Mouse (Mus musculus) MEL (cell line): ENCODE results near the gene Angptl7. TPM values are rescaled to one million over a fixed set of nuclear protein-coding genes. Genes with fewer than 3 reads are reported as not detected.

ENCODE experiments used
- DNase-seq: peaks from one replicate; pipeline ENCODE4 v3.0.0; 2011; ENCODE audit warnings: low read depth, low spot score
- H3K27ac ChIP-seq: 2 replicates; pipeline ENCODE4 v1.5.1; 2012; ENCODE audit warnings: low read depth, mild to moderate bottlenecking, control low read depth, low read length, moderate library complexity; ENCODE audit not compliant: control insufficient read depth
- H3K27me3 ChIP-seq, 2 experiments: fragments of 150-350 bp in 1 of 2; sonication (generic) in 1 of 2; 2 replicates each; pipeline ENCODE4 v1.6.1; 2012; ENCODE audit warnings: low read length in 2 of 2, mild to moderate bottlenecking in 2 of 2, improper control_type of control experiment in 1 of 2, moderate library complexity in 1 of 2; ENCODE audit not compliant: insufficient read depth in 2 of 2, control insufficient read depth in 1 of 2
- H3K36me3 ChIP-seq, 2 experiments: 2 replicates each; pipeline ENCODE4 v1.6.1; 2012 to 2014; ENCODE audit warnings: low read length in 2 of 2, improper control_type of control experiment in 1 of 2, inconsistent platforms in 1 of 2, mild to moderate bottlenecking in 1 of 2; ENCODE audit not compliant: insufficient read depth in 2 of 2, control insufficient read depth in 1 of 2
- H3K4me1 ChIP-seq, 2 experiments: fragments of 150-350 bp in 1 of 2; sonication (generic) in 1 of 2; 2 replicates each; pipeline ENCODE4 v1.6.1; 2012; ENCODE audit warnings: low read length in 2 of 2, improper control_type of control experiment in 1 of 2, mild to moderate bottlenecking in 1 of 2; ENCODE audit not compliant: insufficient read depth in 2 of 2, control insufficient read depth in 1 of 2
- H3K4me3 ChIP-seq, 2 experiments: fragments of 150-350 bp in 1 of 2; sonication (generic) in 1 of 2; 2 replicates each; pipeline ENCODE4 v1.5.1; 2012; ENCODE audit warnings: low read depth in 2 of 2, low read length in 2 of 2, mild to moderate bottlenecking in 2 of 2, moderate library complexity in 2 of 2, control low read depth in 1 of 2, improper control_type of control experiment in 1 of 2; ENCODE audit not compliant: control insufficient read depth in 1 of 2, insufficient read depth in 1 of 2
- H3K79me2 ChIP-seq: 2 replicates; pipeline ENCODE4 v1.6.1; 2012; ENCODE audit warnings: mild to moderate bottlenecking, low read length, moderate library complexity; ENCODE audit not compliant: control insufficient read depth, poor library complexity, insufficient read depth
- H3K9ac ChIP-seq: 2 replicates; pipeline ENCODE4 v1.6.1; 2012; ENCODE audit warnings: low read depth, mild to moderate bottlenecking, control low read depth, low read length, moderate library complexity; ENCODE audit not compliant: control insufficient read depth, poor library complexity, severe bottlenecking
- H3K9me3 ChIP-seq: fragments of 150-350 bp; sonication (generic); replicated peaks from 2 replicates; pipeline ENCODE4 v1.6.1; 2012; ENCODE audit warnings: mild to moderate bottlenecking, low read length, improper control_type of control experiment, moderate library complexity; ENCODE audit not compliant: insufficient read depth
- BHLHE40 ChIP-seq: IDR thresholded peaks from 2 replicates; pipeline ENCODE4 v1.6.1; 2012; ENCODE audit warnings: low read depth, mild to moderate bottlenecking, inconsistent platforms, low read length, improper control_type of control experiment, borderline replicate concordance
- CHD1 ChIP-seq: IDR thresholded peaks from 2 replicates; pipeline ENCODE4 v1.6.1; 2012; ENCODE audit warnings: low read depth, mild to moderate bottlenecking, inconsistent platforms, low read length, improper control_type of control experiment
- CHD2 ChIP-seq: IDR thresholded peaks from 2 replicates; pipeline ENCODE4 v1.6.1; 2011; ENCODE audit warnings: low read length, improper control_type of control experiment
- CTCF ChIP-seq, 3 experiments: IDR thresholded peaks in 2 of 3; conservative IDR thresholded peaks in 1 of 3; 2 replicates each; pipeline ENCODE4 v1.5.1; 2011 to 2012; ENCODE audit warnings: low read length in 3 of 3, low read depth in 2 of 3, mild to moderate bottlenecking in 2 of 3, improper control_type of control experiment in 1 of 3, inconsistent platforms in 1 of 3, mixed read lengths in 1 of 3, moderate library complexity in 1 of 3; ENCODE audit not compliant: control insufficient read depth in 1 of 3, insufficient read depth in 1 of 3, poor library complexity in 1 of 3, severe bottlenecking in 1 of 3
- E2F4 ChIP-seq: IDR thresholded peaks from 2 replicates; pipeline ENCODE4 v1.6.1; 2011; ENCODE audit warnings: low read depth, low read length, improper control_type of control experiment, borderline replicate concordance
- ELF1 ChIP-seq: IDR thresholded peaks from 2 replicates; pipeline ENCODE4 v1.6.1; 2014; ENCODE audit warnings: low read depth, mild to moderate bottlenecking, inconsistent platforms, low read length, improper control_type of control experiment, moderate library complexity
- EP300 ChIP-seq, 2 experiments: IDR thresholded peaks; 2 replicates each; pipeline ENCODE4 v1.6.1; 2011; ENCODE audit warnings: improper control_type of control experiment in 2 of 2, low read length in 2 of 2, low read depth in 1 of 2, mild to moderate bottlenecking in 1 of 2
- GABPA ChIP-seq: IDR thresholded peaks from 2 replicates; pipeline ENCODE4 v1.6.1; 2012; ENCODE audit warnings: low read depth, mild to moderate bottlenecking, inconsistent platforms, low read length, improper control_type of control experiment, moderate library complexity
- GATA1 ChIP-seq: IDR thresholded peaks from 2 replicates; pipeline ENCODE4 v1.6.1; 2011; ENCODE audit warnings: low read depth, low read length, improper control_type of control experiment
- KAT2A ChIP-seq: conservative IDR thresholded peaks from 2 replicates; pipeline ENCODE4 v1.6.1; 2012; ENCODE audit warnings: low read depth, low read length, improper control_type of control experiment, inconsistent platforms
- MAFK ChIP-seq: IDR thresholded peaks from 2 replicates; pipeline ENCODE4 v1.6.1; 2011; ENCODE audit warnings: low read depth, mild to moderate bottlenecking, low read length, improper control_type of control experiment, borderline replicate concordance
- MAX ChIP-seq: IDR thresholded peaks from 2 replicates; pipeline ENCODE4 v1.6.1; 2011; ENCODE audit warnings: low read length, improper control_type of control experiment
- MAZ ChIP-seq: IDR thresholded peaks from 2 replicates; pipeline ENCODE4 v1.6.1; 2012; ENCODE audit warnings: low read depth, mild to moderate bottlenecking, inconsistent platforms, low read length, improper control_type of control experiment
- NELFE ChIP-seq: IDR thresholded peaks from 2 replicates; pipeline ENCODE4 v1.6.1; 2011; ENCODE audit warnings: low read depth, low read length, improper control_type of control experiment
- POLR2A ChIP-seq, 2 experiments: IDR thresholded peaks; 2 replicates each; pipeline ENCODE4 v1.6.1; 2011 to 2012; ENCODE audit warnings: low read length in 2 of 2, mild to moderate bottlenecking in 2 of 2, control low read depth in 1 of 2, improper control_type of control experiment in 1 of 2, low read depth in 1 of 2, moderate library complexity in 1 of 2; ENCODE audit not compliant: control insufficient read depth in 1 of 2, insufficient read depth in 1 of 2, poor library complexity in 1 of 2
- POLR2AphosphoS2 ChIP-seq: IDR thresholded peaks from 2 replicates; pipeline ENCODE4 v1.6.1; 2011; ENCODE audit warnings: low read length, improper control_type of control experiment
- RAD21 ChIP-seq: IDR thresholded peaks from 2 replicates; pipeline ENCODE4 v1.6.1; 2011; ENCODE audit warnings: mild to moderate bottlenecking, low read depth, low read length, improper control_type of control experiment
- SIN3A ChIP-seq: IDR thresholded peaks from 2 replicates; pipeline ENCODE4 v1.6.1; 2012; ENCODE audit warnings: low read length, improper control_type of control experiment, inconsistent platforms
- TAL1 ChIP-seq: IDR thresholded peaks from 2 replicates; pipeline ENCODE4 v1.6.1; 2012; ENCODE audit warnings: mild to moderate bottlenecking, inconsistent platforms, low read length, moderate library complexity, mixed read lengths
- USF1 ChIP-seq: IDR thresholded peaks from 2 replicates; pipeline ENCODE4 v1.6.1; 2014; ENCODE audit warnings: low read depth, mild to moderate bottlenecking, inconsistent platforms, low read length, improper control_type of control experiment, moderate library complexity
- USF2 ChIP-seq, 2 experiments: IDR thresholded peaks; 2 replicates each; pipeline ENCODE4 v1.6.1; 2011 to 2012; ENCODE audit warnings: improper control_type of control experiment in 2 of 2, low read length in 2 of 2, borderline replicate concordance in 1 of 2, inconsistent platforms in 1 of 2, low read depth in 1 of 2, mild to moderate bottlenecking in 1 of 2; ENCODE audit not compliant: insufficient read depth in 1 of 2
- ZC3H11A ChIP-seq: IDR thresholded peaks from 2 replicates; pipeline ENCODE4 v1.6.1; 2012; ENCODE audit warnings: low read depth, mild to moderate bottlenecking, inconsistent platforms, low read length, improper control_type of control experiment
- ZKSCAN1 ChIP-seq: IDR thresholded peaks from 2 replicates; pipeline ENCODE4 v1.6.1; 2012; ENCODE audit warnings: low read depth, mild to moderate bottlenecking, inconsistent platforms, low read length, improper control_type of control experiment, moderate library complexity
- ZMIZ1 ChIP-seq: IDR thresholded peaks from 2 replicates; pipeline ENCODE4 v1.6.1; 2012; ENCODE audit warnings: low read depth, mild to moderate bottlenecking, inconsistent platforms, low read length, improper control_type of control experiment, moderate library complexity
- ZNF384 ChIP-seq: IDR thresholded peaks from 2 replicates; pipeline ENCODE4 v1.6.1; 2012; ENCODE audit warnings: low read depth, mild to moderate bottlenecking, inconsistent platforms, low read length, improper control_type of control experiment
- polyA plus RNA-seq, 2 experiments: library from polyadenylated mRNA; stranded (reverse) in 1 of 2; unstranded in 1 of 2; fragments of >175 nt in 1 of 2; fragments of >200 nt in 1 of 2; gene quantifications; 2 replicates each; pipeline versions ENCODE4 v1.2.1 to v1.2.4; 2012; ENCODE audit warnings: low replicate concordance in 2 of 2, low read depth in 1 of 2; ENCODE audit not compliant: insufficient read length in 2 of 2, insufficient read depth in 1 of 2, missing spikeins in 1 of 2
- total RNA-seq: library from RNA; depleted of rRNA; stranded (reverse); fragments of 300-350 nt; gene quantifications from 2 replicates; pipeline ENCODE4 v1.2.3, GENCODE M21; 2012

Angptl7 gene
- total and polyA plus RNA-seq, 3 experiments: not detected

GRCm38 (mm10) chr4:148491448-148491847 is 8.8 kb downstream of the Angptl7 start:
- no peak for TF ChIP-seq POLR2A (IDR thresholded peaks at IDR 0.05; ENCODE audit: control insufficient read depth in 1 of 2, insufficient read depth in 1 of 2, low read depth in 1 of 2, low read length in 2 of 2, poor library complexity in 1 of 2)
- no peak for TF ChIP-seq GATA1
- TF ChIP-seq ZC3H11A: no peak
- TF ChIP-seq CHD1: no peak

DNA sequence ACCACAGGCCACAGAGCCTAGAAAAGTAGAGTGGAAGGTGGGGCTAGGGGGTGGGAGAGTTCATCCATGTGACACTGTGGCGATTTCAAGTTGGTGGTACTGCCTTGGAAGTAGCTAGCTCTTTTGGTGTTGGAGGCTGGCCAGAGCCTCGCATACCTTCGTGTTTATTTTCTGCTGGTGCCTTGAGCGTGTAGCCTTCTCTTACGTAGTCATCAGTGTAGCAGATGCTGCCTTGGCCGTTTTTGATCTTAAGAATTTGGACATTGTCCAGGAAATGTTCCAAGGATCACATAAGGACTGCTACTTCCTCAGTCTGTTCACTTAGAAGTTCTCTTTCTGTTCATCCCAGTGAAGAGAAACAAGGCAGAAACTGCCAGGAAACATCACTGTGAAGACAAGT is 9.8 kb downstream of the Angptl7 start:
- no peak for DNase-seq

More at GRCm38 (mm10) chr4:148491448-148491847, 8.8 kb downstream of the Angptl7 start:
- DNase-seq: no peak
- Histone ChIP-seq H3K79me2 (no peaks in the 10 kb centered on the region), H3K9me3 (no peaks in the 10 kb centered on the region), H3K36me3 (peaks cover 0 to 6% of the 10 kb centered on the region in 2 experiments; a peak in 2 of 4 replicates), H3K4me1 (no peaks in the 10 kb centered on the region), H3K9ac (no peak overlapping the region), H3K27me3 (no peaks in the 10 kb centered on the region), H3K27ac (no peak overlapping the region), H3K4me3 (no peak overlapping the region)

GRCm38 (mm10) chr4:148487841-148488240 is 12.4 kb downstream of the Angptl7 start:
- DNase-seq: no peak
- Histone ChIP-seq H3K9me3 (no peaks in the 10 kb centered on the region), H3K27ac (no peak overlapping the region), H3K27me3 (no peaks in the 10 kb centered on the region), H3K4me1 (no peaks in the 10 kb centered on the region), H3K36me3 (peaks cover 0 to 15% of the 10 kb centered on the region in 2 experiments; a peak in 2 of 4 replicates), H3K79me2 (no peaks in the 10 kb centered on the region), H3K4me3 (no peak overlapping the region), H3K9ac (no peak overlapping the region)
- no peak for TF ChIP-seq MAX
- no peak for TF ChIP-seq BHLHE40
- TF ChIP-seq KAT2A: no peak
- no peak for TF ChIP-seq CTCF (IDR thresholded peaks at IDR 0.05 in 2 of 3, conservative IDR thresholded peaks at IDR 0.05 in 1 of 3; ENCODE audit: control insufficient read depth in 1 of 3, insufficient read depth in 1 of 3, low read depth in 2 of 3, low read length in 3 of 3, poor library complexity in 1 of 3, severe bottlenecking in 1 of 3)
- TF ChIP-seq USF1: no peak
- TF ChIP-seq SIN3A: no peak
- no peak for TF ChIP-seq ZMIZ1
- no peak for TF ChIP-seq CHD1
- TF ChIP-seq POLR2AphosphoS2: no peak
- TF ChIP-seq MAZ: no peak
- TF ChIP-seq MAFK: no peak
- TF ChIP-seq E2F4: no peak
- TF ChIP-seq ELF1: no peak
- no peak for TF ChIP-seq ZNF384
- no peak for TF ChIP-seq GABPA
- TF ChIP-seq RAD21: no peak
- no peak for TF ChIP-seq CHD2

More for the DNA sequence above, 9.8 kb downstream of the Angptl7 start:
- H3K9me3 ChIP-seq: no peaks in the 10 kb centered on the region
- no peak overlapping the region for H3K4me3 ChIP-seq
- H3K27me3 ChIP-seq: no peaks in the 10 kb centered on the region
- H3K9ac ChIP-seq: no peak overlapping the region
- TF ChIP-seq ZKSCAN1: no peak
- TF ChIP-seq USF2 (IDR thresholded peaks at IDR 0.05; ENCODE audit: borderline replicate concordance in 1 of 2, insufficient read depth in 1 of 2, low read depth in 1 of 2, low read length in 2 of 2): no peak
- TF ChIP-seq POLR2AphosphoS2: no peak
- no peak for TF ChIP-seq TAL1
- TF ChIP-seq CTCF (IDR thresholded peaks at IDR 0.05 in 2 of 3, conservative IDR thresholded peaks at IDR 0.05 in 1 of 3; ENCODE audit: control insufficient read depth in 1 of 3, insufficient read depth in 1 of 3, low read depth in 2 of 3, low read length in 3 of 3, poor library complexity in 1 of 3, severe bottlenecking in 1 of 3): no peak
- no peak for TF ChIP-seq MAX
- TF ChIP-seq NELFE: no peak
- no peak for TF ChIP-seq POLR2A (IDR thresholded peaks at IDR 0.05; ENCODE audit: control insufficient read depth in 1 of 2, insufficient read depth in 1 of 2, low read depth in 1 of 2, low read length in 2 of 2, poor library complexity in 1 of 2)
- no peak for TF ChIP-seq CHD2
- no peak for TF ChIP-seq ELF1
- TF ChIP-seq ZMIZ1: no peak
- TF ChIP-seq EP300 (IDR thresholded peaks at IDR 0.05; ENCODE audit: low read depth in 1 of 2, low read length in 2 of 2): no peak
- no peaks in the 10 kb centered on the region for H3K4me1 ChIP-seq
- H3K27ac ChIP-seq: no peak overlapping the region
- H3K36me3 ChIP-seq: peaks cover 0 to 7% of the 10 kb centered on the region in 2 experiments; a peak in 2 of 4 replicates
- no peaks in the 10 kb centered on the region for H3K79me2 ChIP-seq
